Comparison of ENCODE assay signal across 8 mouse cellular contexts in the genomic region with DNA sequence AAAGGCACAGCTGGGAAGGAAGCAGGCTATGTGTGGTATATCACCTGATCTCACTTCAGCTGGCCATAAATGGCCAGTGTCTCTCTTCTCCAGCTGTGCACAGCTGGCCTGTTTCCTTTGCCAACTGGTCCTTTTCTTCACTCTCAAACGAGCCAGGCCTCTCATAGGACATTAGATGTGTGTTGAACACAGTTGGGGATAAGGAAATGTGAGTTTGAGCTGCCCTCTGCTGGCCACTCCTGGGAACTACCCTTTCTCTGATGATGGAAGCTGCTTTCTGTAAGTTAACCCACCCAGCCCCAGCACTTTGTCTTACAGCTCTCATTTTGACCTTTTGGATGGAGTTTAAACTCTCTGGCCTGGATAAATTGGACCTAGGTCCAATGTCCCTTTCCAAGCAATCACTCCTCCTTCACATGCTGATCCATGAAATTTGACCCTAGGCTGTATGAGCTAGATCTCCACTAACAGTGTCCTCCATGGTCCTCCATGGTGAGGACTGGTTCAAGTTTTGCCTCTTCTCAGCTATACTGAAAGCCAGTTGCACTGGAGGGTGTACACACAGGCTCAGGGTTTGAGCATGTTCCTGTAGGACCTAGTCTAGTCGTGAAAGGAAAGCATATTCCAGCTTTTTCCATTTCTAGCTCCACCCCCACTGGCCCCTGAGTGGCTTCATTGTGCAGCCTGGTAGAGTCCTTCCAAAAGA. TPM values are rescaled to one million over a fixed set of nuclear protein-coding genes. Genes with fewer than 3 reads are reported as not detected.
A peak's percentile ranks its signal among the peaks of the same experiment; 100 is the strongest.
DNase-seq lines count a peak whose midpoint lies in the region; ATAC-seq and TF ChIP-seq lines count a peak whose summit lies in the region.

No protein-coding gene starts in this region.

- no peak overlapping the region for H3K4me3 ChIP-seq in hindbrain, embryonic 11.5 days (ENCODE audit: low read depth, low read length)

- no peaks in the 10 kb centered on the region for H3K9me3 ChIP-seq in hindbrain, embryonic 11.5 days (ENCODE audit: control insufficient read depth, low read length)

- peak; percentile 94 for TF ChIP-seq CTCF in Patski (IDR thresholded peaks at IDR 0.05)

- H3K36me3 ChIP-seq in hindbrain, embryonic 11.5 days (ENCODE audit: control insufficient read depth, insufficient read depth, low read length) = no peaks in the 10 kb centered on the region

- DNase-seq in Patski (ENCODE audit: low read depth, low spot score) = peak; percentile 74
- peak; percentile 84 for DNase-seq in cerebellum, adult 9-11 months
- peak; percentile 91 to 98 for DNase-seq in frontal cortex, adult 2 months (ENCODE audit: extremely low spot score in 1 of 2, low spot score in 1 of 2)
- DNase-seq in hindbrain, embryonic 11.5 days (ENCODE audit: low spot score) = peak; percentile 89
- peak; percentile 92 for DNase-seq in layer of hippocampus, adult 9-11 months
- DNase-seq in lung, postnatal 10 days = peak; percentile 94
- DNase-seq in retina, embryonic 14.5 days (ENCODE audit: low spot score) = peak; percentile 98
- peak; percentile 76 for DNase-seq in thymus, postnatal 25 days

- no peaks in the 10 kb centered on the region for H3K4me1 ChIP-seq in hindbrain, embryonic 11.5 days (replicated peaks; ENCODE audit: control insufficient read depth, insufficient read depth, low read length)

- H3K27ac ChIP-seq in hindbrain, embryonic 11.5 days (ENCODE audit: low read depth, low read length) = no peak overlapping the region

- no peak overlapping the region for H3K4me2 ChIP-seq in hindbrain, embryonic 11.5 days (replicated peaks; ENCODE audit: low read depth, low read length)

- CTCF ChIA-PET in Patski (lab: Charles Lee) = interaction anchor here (0.6 to 9.7 kb wide), 47 partner anchors 9 to 305 kb away, joined by 3 to 215 read pairs (median 4); a partner anchor contains a TSS

- ATAC-seq in Patski = peak; percentile 56
- peak; percentile 66 for ATAC-seq in hindbrain, embryonic 11.5 days (ENCODE audit: low FRiP score)

- WGBS in hindbrain, embryonic 11.5 days = 18% methylated on average over 2 of the region's 2 CpGs

- H3K27me3 ChIP-seq in Patski = no peaks in the 10 kb centered on the region
- H3K27me3 ChIP-seq in hindbrain, embryonic 11.5 days (ENCODE audit: control insufficient read depth, insufficient read depth, low read length) = no peaks in the 10 kb centered on the region

- in situ Hi-C loops in Patski (cut with MboI; ENCODE audit: low pct_unique_long_range_greater_than_20kb) = loop anchor here (5.0 kb wide), 4 partner anchors 67 to 297 kb away; a partner anchor contains a TSS

- H3K9ac ChIP-seq in hindbrain, embryonic 11.5 days (ENCODE audit: low read depth, low read length) = no peak overlapping the region

- POLR2A ChIA-PET in Patski (lab: Charles Lee) = interaction anchor here (1.1 to 4.8 kb wide), 5 partner anchors 105 to 166 kb away, joined by 3 to 32 read pairs (median 7); a partner anchor contains a TSS

RNA-seq across cellular contexts. Expression of a gene that starts 13.0 kb away (rescaled TPM):
- not detected for polyA plus RNA-seq in Patski (2021)
- not detected in 2 replicates for polyA plus RNA-seq in frontal cortex, adult 2 months (2012; rRNA removed)
- polyA plus RNA-seq in hindbrain, embryonic 11.5 days (2014; fragmentation: Nextera tagmentation; extraction: Ambion mirVana) = not detected in 2 replicates

RNA-seq across cellular contexts. Expression of a gene that starts 31.6 kb away (rescaled TPM):
- 150 TPM for polyA plus RNA-seq in Patski (2021)
- 366 and 387 TPM in 2 replicates for polyA plus RNA-seq in frontal cortex, adult 2 months (2012; rRNA removed)
- polyA plus RNA-seq in hindbrain, embryonic 11.5 days (2014; fragmentation: Nextera tagmentation; extraction: Ambion mirVana) = 236 and 261 TPM in 2 replicates
